Mouse (Mus musculus) mesoderm, embryonic 11.5 days (tissue): ENCODE data around the gene Lman1l.
A peak's percentile ranks its signal among the peaks of the same experiment; 100 is the strongest.

ENCODE experiments used
- DNase-seq: peaks from one replicate; pipeline ENCODE4 v3.0.0-alpha.2; 2012; ENCODE audit warnings: low read depth, low spot score

Lman1l gene

GRCm38 (mm10) chr9:57644944-57645893, 24.6 kb upstream of the Lman1l start:
- peak; percentile 92 for DNase-seq

GRCm38 (mm10) chr9:57644442-57644943, 23.9 kb upstream of the Lman1l start:
- peak; percentile 39 for DNase-seq

GRCm38 (mm10) chr9:57643856-57644180, 23.2 kb upstream of the Lman1l start:
- no peak for DNase-seq

GRCm38 (mm10) chr9:57643169-57643855, 22.7 kb upstream of the Lman1l start:
- no peak for DNase-seq

- no peak for DNase-seq
Observed at GRCm38 (mm10) chr9:57641775-57642550, 21.4 kb upstream of the Lman1l start.

- no peak for DNase-seq
Observed at GRCm38 (mm10) chr9:57641022-57641421, 20.4 kb upstream of the Lman1l start.

- DNase-seq: no peak
Observed at GRCm38 (mm10) chr9:57640384-57640783, 19.8 kb upstream of the Lman1l start.

- DNase-seq: no peak
Observed at GRCm38 (mm10) chr9:57639661-57640328, 19.2 kb upstream of the Lman1l start.

- no peak for DNase-seq
Observed at GRCm38 (mm10) chr9:57638651-57639459, 18.3 kb upstream of the Lman1l start.

GRCm38 (mm10) chr9:57637741-57638322, 17.3 kb upstream of the Lman1l start:
- DNase-seq: no peak

- DNase-seq: no peak
Observed at GRCm38 (mm10) chr9:57637272-57637671, 16.7 kb upstream of the Lman1l start.

GRCm38 (mm10) chr9:57633481-57634024, 13.0 kb upstream of the Lman1l start:
- DNase-seq: no peak

- DNase-seq: peak; percentile 71
Observed at GRCm38 (mm10) chr9:57629118-57629874, 8.7 kb upstream of the Lman1l start.

GRCm38 (mm10) chr9:57628717-57629116, 8.1 kb upstream of the Lman1l start:
- no peak for DNase-seq

GRCm38 (mm10) chr9:57627892-57628291, 7.3 kb upstream of the Lman1l start:
- no peak for DNase-seq

GRCm38 (mm10) chr9:57627191-57627590, 6.6 kb upstream of the Lman1l start:
- DNase-seq: no peak

GRCm38 (mm10) chr9:57625674-57626500, 5.3 kb upstream of the Lman1l start:
- DNase-seq: no peak

GRCm38 (mm10) chr9:57624295-57624694, 3.7 kb upstream of the Lman1l start:
- no peak for DNase-seq
